Mouse (Mus musculus): ENCODE measurements at regions not wholly inside any gene's neighbourhood (a gene's known extent, or its start where the extent isn't known, plus 50 kb on each side); places are given as distances from the start of the nearest gene placed in this dataset.
A peak's percentile ranks its signal among the peaks of the same experiment; 100 is the strongest.

DNA sequence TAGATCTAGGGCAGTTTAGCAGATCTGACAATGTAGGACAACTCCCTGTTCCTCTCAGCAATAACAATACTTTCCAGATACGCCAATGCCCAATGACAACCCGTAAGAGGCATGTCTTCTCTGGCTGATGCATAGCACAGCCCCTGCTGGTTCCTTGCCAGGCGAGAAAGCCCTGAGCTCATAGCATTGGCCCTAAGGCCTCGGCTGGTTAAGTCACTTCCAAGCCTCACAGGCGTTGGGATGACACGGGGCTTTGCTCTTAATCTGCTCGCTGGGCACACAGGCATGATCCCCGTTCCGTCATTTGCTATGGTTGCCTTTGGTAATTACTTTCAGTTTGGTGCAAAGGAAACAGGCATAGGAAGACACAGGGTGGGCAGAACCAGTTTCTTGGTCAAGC is 111.0 kb upstream of the Sulf2 start:
- Histone ChIP-seq H3K27me3 (no peaks in the 10 kb centered on the region), H3K9ac (no peak overlapping the region), H3K36me3 (no peaks in the 10 kb centered on the region), H3K4me1 (replicated peaks) (peaks cover 11% of the 10 kb centered on the region), H3K4me3 (no peak overlapping the region), H3K9me3 (replicated peaks) (no peaks in the 10 kb centered on the region), H3K27ac (no peak overlapping the region), H3K4me2 (no peak overlapping the region)
- WGBS: 72% methylated on average over 9 of the region's 9 CpGs
- ATAC-seq (replicated peaks; ENCODE audit: insufficient number of reproducible peaks, insufficient read depth, low FRiP score, low read depth): no peak

DNA sequence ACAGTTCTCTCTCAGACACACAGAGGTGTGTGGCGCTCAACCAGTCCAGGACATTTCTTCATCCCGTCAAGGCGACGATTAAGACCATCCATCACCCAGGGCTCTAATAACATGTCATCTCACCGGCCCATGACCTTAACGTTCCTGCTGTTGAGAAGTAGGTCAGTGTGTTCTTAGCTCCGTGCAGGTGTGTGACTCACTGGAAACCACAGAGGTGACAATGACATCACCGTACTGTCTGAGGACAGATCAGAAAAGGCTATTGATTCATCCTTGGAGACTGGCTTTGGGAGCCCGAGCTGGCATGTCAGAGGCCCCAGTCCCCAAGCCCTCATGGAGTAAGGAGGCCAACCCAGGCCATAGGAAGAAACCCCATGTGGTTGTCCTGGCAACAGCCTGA is 109.3 kb upstream of the Sulf2 start:
- no peak overlapping the region for H3K27ac ChIP-seq
- no peaks in the 10 kb centered on the region for H3K9me3 ChIP-seq (replicated peaks)
- WGBS: 74% methylated on average over 9 of the region's 9 CpGs
- no peak overlapping the region for H3K4me2 ChIP-seq
- no peaks in the 10 kb centered on the region for H3K27me3 ChIP-seq
- no peak for ATAC-seq (replicated peaks; ENCODE audit: insufficient number of reproducible peaks, insufficient read depth, low FRiP score, low read depth)
- H3K9ac ChIP-seq: no peak overlapping the region
- no peak overlapping the region for H3K4me3 ChIP-seq
- H3K4me1 ChIP-seq (replicated peaks): peaks cover 16% of the 10 kb centered on the region
- H3K36me3 ChIP-seq: no peaks in the 10 kb centered on the region

DNA sequence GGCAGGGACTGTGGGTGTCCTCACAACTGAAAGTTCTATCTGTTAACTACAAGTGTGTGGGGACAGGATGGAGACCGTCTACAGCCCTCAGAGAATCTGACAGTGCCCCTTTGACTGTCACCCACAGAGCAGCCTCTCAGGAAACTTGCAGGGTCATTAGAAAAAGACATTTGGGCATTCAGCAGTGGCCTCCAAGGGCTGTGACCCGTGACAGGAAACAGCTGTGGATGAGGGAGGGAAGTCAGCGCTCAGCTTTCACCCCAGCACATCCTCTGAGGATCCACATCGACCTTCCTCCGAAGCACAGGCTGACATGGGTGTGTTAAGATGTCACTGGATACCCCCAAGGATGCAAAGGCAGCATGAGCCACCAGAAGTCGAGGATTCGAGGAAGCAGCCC is 106.3 kb upstream of the Sulf2 start:
- Histone ChIP-seq H3K36me3 (no peaks in the 10 kb centered on the region), H3K9ac (no peak overlapping the region), H3K9me3 (replicated peaks) (no peaks in the 10 kb centered on the region), H3K4me3 (no peak overlapping the region), H3K4me1 (replicated peaks) (peaks cover 24% of the 10 kb centered on the region), H3K4me2 (no peak overlapping the region), H3K27ac (no peak overlapping the region), H3K27me3 (no peaks in the 10 kb centered on the region)
- ATAC-seq (replicated peaks; ENCODE audit: insufficient number of reproducible peaks, insufficient read depth, low FRiP score, low read depth): no peak
- 49% methylated on average over 7 of the region's 7 CpGs for WGBS

DNA sequence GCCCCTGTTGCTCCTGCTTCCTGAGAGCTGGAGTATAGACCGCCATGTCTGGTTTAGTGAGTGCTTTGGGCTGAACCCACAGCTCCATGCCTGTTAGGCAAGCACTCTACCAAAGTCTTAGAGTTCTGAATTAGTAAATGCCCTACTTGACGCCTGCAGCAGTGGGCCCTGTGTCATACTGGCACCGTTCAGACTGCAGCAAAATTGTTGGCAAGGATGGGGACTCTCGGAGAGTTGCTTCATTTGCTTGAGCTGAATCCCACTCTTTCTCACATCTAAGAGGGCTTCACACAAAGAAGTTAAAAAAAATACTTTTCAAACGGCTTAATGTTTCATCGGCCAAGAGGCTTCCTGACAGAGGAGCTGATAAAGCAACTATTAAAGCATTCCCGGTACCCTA is 105.6 kb upstream of the Sulf2 start:
- 49% methylated on average over 7 of the region's 7 CpGs for WGBS
- no peaks in the 10 kb centered on the region for H3K27me3 ChIP-seq
- no peak overlapping the region for H3K4me3 ChIP-seq
- 0 out of 2 replicates have a peak overlapping the region, but pooled peaks have one; percentile 7 for H3K27ac ChIP-seq
- H3K4me1 ChIP-seq (replicated peaks): peaks cover 19% of the 10 kb centered on the region
- H3K9ac ChIP-seq: no peak overlapping the region
- no peaks in the 10 kb centered on the region for H3K9me3 ChIP-seq (replicated peaks)
- no peaks in the 10 kb centered on the region for H3K36me3 ChIP-seq
- ATAC-seq (replicated peaks; ENCODE audit: insufficient number of reproducible peaks, insufficient read depth, low FRiP score, low read depth): no peak
- H3K4me2 ChIP-seq: no peak overlapping the region

DNA sequence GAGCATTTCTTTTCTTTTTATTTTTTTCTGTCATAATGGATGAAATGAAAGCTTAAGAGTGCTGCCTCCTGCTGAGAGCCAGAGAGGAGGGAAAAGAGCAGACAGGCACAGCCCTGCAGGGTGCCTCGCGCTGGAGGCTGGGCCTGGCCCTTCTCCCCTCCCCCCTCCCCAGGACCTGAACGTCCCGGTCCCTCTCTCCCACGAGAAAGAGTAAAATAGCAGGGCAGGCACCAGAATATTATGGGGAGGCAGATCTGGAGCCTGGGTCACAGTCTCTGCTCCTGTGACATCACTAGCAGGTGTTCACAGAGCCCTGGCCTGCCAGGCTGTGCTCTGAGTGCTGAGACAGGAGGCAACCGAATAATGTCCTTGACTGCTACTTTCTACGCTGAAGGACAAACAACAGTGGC is 103.3 kb upstream of the Sulf2 start:
- no peak for ATAC-seq (replicated peaks; ENCODE audit: insufficient number of reproducible peaks, insufficient read depth, low FRiP score, low read depth)
- Histone ChIP-seq H3K27ac (no peak overlapping the region), H3K27me3 (no peaks in the 10 kb centered on the region), H3K4me3 (no peak overlapping the region), H3K36me3 (no peaks in the 10 kb centered on the region), H3K9me3 (replicated peaks) (no peaks in the 10 kb centered on the region), H3K4me1 (replicated peaks) (peaks cover 29% of the 10 kb centered on the region), H3K9ac (0 out of 2 replicates have a peak overlapping the region, but pooled peaks have one; percentile 8), H3K4me2 (no peak overlapping the region)
- 19% methylated on average over 7 of the region's 7 CpGs for WGBS

DNA sequence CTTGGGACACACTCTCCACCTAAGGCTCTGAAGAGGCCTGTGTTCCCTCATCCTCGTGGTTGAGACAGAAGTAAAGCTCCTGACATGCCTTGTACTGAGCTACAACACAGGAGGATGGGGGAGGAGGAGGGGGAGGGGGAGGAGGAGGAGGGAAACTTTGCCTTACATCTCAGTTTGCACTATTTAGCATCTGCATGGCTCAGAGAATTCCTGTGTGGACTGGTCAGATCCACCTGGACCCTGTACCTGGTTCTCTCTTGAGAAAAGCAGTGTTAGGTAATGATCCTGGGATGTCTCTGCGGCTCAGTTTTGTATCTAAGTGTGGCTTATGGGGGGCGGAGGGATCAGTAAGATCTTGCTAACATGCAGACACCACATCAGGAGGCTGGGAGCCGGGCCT is 102.2 kb upstream of the Sulf2 start:
- Histone ChIP-seq H3K9ac (no peak overlapping the region), H3K27me3 (no peaks in the 10 kb centered on the region), H3K4me1 (replicated peaks) (peaks cover 29% of the 10 kb centered on the region), H3K9me3 (replicated peaks) (no peaks in the 10 kb centered on the region), H3K4me2 (no peak overlapping the region), H3K4me3 (no peak overlapping the region), H3K27ac (no peak overlapping the region), H3K36me3 (no peaks in the 10 kb centered on the region)
- WGBS: 79% methylated on average over 4 of the region's 4 CpGs
- ATAC-seq (replicated peaks; ENCODE audit: insufficient number of reproducible peaks, insufficient read depth, low FRiP score, low read depth): no peak

DNA sequence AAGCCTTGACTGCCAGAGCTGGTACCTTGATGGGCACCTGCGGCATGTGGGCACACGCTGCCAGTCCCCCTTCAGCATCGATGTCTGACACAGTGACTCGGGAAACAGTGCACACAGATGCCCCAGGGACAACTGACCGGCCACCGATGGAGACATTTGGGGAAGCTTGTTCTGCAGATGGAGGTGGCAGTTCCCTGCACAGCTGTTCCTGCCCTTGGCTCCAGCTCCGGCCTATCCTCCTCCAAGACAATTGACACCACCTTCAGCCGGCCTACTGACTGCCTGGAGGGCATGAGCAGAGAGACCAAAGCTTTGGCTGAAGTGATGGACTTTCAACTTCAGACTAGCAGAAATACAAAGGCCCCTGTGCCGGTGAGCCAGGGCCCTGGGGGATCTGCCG is 100.7 kb upstream of the Sulf2 start:
- 90% methylated on average over 10 of the region's 10 CpGs for WGBS
- H3K9ac ChIP-seq: no peak overlapping the region
- no peak for ATAC-seq (replicated peaks; ENCODE audit: insufficient number of reproducible peaks, insufficient read depth, low FRiP score, low read depth)
- H3K9me3 ChIP-seq (replicated peaks): no peaks in the 10 kb centered on the region
- H3K4me1 ChIP-seq (replicated peaks): peaks cover 19% of the 10 kb centered on the region
- no peak overlapping the region for H3K4me3 ChIP-seq
- no peak overlapping the region for H3K27ac ChIP-seq
- no peaks in the 10 kb centered on the region for H3K36me3 ChIP-seq
- H3K4me2 ChIP-seq: no peak overlapping the region
- no peaks in the 10 kb centered on the region for H3K27me3 ChIP-seq

DNA sequence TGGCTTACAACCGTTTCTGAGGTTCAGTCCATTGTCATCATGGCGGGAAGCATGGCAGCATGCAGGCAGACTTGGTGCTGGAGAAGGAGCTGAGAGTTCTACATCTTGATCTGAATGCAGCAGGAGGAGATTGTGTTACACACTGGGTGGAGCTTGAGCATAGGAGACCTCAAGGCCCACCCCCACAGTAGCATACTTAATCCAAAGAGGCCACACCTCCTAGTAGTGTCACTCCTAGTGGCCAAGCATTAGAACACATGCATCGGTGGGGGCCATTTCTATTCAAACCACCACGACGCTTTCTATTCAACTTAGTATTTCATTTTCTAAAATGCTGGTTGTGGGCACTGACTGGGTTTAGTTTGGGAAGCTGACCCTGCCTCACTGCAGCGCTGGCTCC is 99.1 kb upstream of the Sulf2 start:
- no peaks in the 10 kb centered on the region for H3K36me3 ChIP-seq
- no peak for ATAC-seq (replicated peaks; ENCODE audit: insufficient number of reproducible peaks, insufficient read depth, low FRiP score, low read depth)
- peaks cover 21% of the 10 kb centered on the region for H3K4me1 ChIP-seq (replicated peaks)
- 80% methylated on average over 6 of the region's 6 CpGs for WGBS
- no peak overlapping the region for H3K27ac ChIP-seq
- H3K9ac ChIP-seq: no peak overlapping the region
- H3K9me3 ChIP-seq (replicated peaks): no peaks in the 10 kb centered on the region
- H3K4me2 ChIP-seq: no peak overlapping the region
- H3K4me3 ChIP-seq: no peak overlapping the region
- no peaks in the 10 kb centered on the region for H3K27me3 ChIP-seq

DNA sequence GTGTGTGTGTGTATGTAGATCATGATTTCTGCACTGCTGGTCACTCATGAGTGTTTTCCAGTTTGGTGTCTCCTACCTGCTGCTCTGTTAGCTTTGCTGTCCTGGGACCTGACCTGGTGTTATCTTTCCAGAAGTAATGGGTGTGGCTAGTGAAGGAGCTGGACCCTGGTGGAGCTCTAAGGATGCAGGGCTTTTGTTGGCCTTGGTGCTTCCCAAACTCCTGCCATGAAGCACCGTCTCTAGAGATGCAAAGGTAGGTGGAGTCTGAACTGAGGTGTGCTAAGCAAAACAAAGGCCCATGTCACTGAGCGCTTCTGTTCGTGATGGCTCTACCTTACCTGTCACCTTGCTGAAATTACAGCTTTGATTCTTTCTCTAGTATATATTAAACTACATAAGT is 96.6 kb upstream of the Sulf2 start:
- Histone ChIP-seq H3K4me2 (no peak overlapping the region), H3K4me3 (no peak overlapping the region), H3K27me3 (no peaks in the 10 kb centered on the region), H3K36me3 (no peaks in the 10 kb centered on the region), H3K27ac (no peak overlapping the region), H3K4me1 (replicated peaks) (peaks cover 16% of the 10 kb centered on the region), H3K9ac (no peak overlapping the region), H3K9me3 (replicated peaks) (no peaks in the 10 kb centered on the region)
- 94% methylated on average over 3 of the region's 3 CpGs for WGBS
- ATAC-seq (replicated peaks; ENCODE audit: insufficient number of reproducible peaks, insufficient read depth, low FRiP score, low read depth): no peak

DNA sequence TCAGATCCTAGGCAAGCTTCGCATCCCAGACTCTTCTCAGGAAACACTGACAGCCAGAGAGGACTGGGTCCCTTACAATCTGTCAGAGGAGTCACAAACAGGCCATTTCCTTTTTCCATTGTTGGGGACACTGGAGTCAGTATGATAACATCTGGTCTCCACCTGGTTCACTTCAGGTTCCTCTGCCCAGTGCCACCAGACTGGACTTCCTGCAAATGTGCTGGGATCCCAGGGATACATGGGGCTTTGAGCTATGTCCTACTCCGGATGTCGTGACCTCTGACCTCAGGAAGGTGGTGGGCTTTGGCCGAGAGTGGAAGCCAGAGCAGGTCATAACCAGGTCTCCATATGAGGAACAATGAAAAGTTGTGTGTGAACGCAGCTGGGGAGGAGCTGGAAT is 96.0 kb upstream of the Sulf2 start:
- no peak for ATAC-seq (replicated peaks; ENCODE audit: insufficient number of reproducible peaks, insufficient read depth, low FRiP score, low read depth)
- 65% methylated on average over 5 of the region's 5 CpGs for WGBS

DNA sequence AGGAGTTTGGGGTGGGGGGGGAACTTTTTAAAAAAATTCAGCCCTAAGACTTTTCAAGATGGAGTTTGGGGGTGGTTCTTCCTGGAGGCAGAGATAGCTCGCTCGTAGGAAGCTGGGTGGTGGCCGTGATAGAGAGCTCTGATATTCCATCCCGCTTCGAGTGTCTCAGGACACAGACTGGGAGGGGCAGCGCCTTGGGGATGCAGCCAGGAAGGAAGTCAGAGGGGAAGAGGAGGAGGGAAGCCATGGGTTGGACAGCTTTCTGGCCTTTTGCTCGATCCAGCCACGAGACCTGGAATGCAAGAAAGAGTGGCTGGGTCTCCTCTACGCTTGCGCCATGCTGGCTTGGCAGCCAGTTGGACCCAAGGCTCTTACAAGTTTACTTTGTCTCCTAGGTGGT is 95.1 kb upstream of the Sulf2 start:
- Histone ChIP-seq H3K36me3 (no peaks in the 10 kb centered on the region), H3K4me1 (replicated peaks) (peaks cover 12% of the 10 kb centered on the region; the same call in 1 of the 2 replicates), H3K9ac (no peak overlapping the region), H3K9me3 (replicated peaks) (no peaks in the 10 kb centered on the region), H3K4me3 (no peak overlapping the region), H3K27ac (no peak overlapping the region), H3K27me3 (0 out of 2 replicates have a peak, but pooled peaks cover 3% of the 10 kb centered on the region), H3K4me2 (no peak overlapping the region)
- ATAC-seq (replicated peaks; ENCODE audit: insufficient number of reproducible peaks, insufficient read depth, low FRiP score, low read depth): no peak
- WGBS: 66% methylated on average over 10 of the region's 10 CpGs

More for the DNA sequence above, 96.0 kb upstream of the Sulf2 start:
- no peak overlapping the region for H3K27ac ChIP-seq
- 0 out of 2 replicates have a peak, but pooled peaks cover 3% of the 10 kb centered on the region for H3K27me3 ChIP-seq
- H3K4me3 ChIP-seq: no peak overlapping the region
- H3K36me3 ChIP-seq: no peaks in the 10 kb centered on the region
- peaks cover 16% of the 10 kb centered on the region for H3K4me1 ChIP-seq (replicated peaks)
- H3K9ac ChIP-seq: no peak overlapping the region
- no peaks in the 10 kb centered on the region for H3K9me3 ChIP-seq (replicated peaks)
- H3K4me2 ChIP-seq: no peak overlapping the region

DNA sequence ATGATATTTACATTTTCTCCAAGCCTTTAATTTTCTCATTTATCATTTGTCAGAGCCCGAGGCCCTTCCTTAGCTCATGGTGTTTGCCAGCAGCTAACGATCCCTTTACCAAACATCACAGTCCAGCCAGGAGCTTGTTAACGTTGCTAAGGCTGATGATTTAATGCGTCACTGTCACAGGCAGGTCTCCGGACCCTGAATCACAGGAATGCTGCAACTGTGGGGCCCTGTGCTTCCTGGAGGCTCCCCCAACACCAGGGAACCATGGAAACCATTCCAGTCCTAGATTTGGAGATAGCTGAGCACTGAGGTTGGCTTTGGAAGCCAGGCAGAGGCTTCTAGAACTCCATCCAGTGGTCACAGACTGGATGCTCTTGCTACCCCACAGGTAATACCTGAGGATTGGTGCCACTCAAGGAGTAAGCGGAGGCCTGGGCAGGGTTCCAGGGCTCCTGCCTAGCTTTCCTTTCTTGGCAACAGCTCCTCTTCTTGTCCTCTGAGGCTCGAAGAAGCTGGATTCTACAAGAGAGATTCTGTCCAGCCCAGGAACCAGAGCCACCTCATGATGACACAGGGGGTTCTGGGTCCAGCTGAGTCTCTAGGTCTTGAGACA is 94.0 kb upstream of the Sulf2 start:
- Histone ChIP-seq H3K4me2 (no peak overlapping the region), H3K4me3 (no peak overlapping the region), H3K27ac (no peak overlapping the region), H3K4me1 (replicated peaks) (0 out of 2 replicates have a peak, but pooled peaks cover 7% of the 10 kb centered on the region), H3K27me3 (0 out of 2 replicates have a peak, but pooled peaks cover 3% of the 10 kb centered on the region), H3K36me3 (no peaks in the 10 kb centered on the region), H3K9ac (no peak overlapping the region), H3K9me3 (replicated peaks) (no peaks in the 10 kb centered on the region)
- ATAC-seq (replicated peaks; ENCODE audit: insufficient number of reproducible peaks, insufficient read depth, low FRiP score, low read depth): no peak; the same call in 1 of the 2 replicates
- WGBS: 27% methylated on average over 7 of the region's 7 CpGs

Data from heart, embryonic 15.5 days (tissue).